Mouse (Mus musculus): ENCODE data around the gene Gtf3c2.
"Not testable (repeated sequence)": the region's sequence is repeated elsewhere in the genome, so short reads cannot be mapped to it uniquely, and the experiment has no call there.

Gene Gtf3c2

DNA sequence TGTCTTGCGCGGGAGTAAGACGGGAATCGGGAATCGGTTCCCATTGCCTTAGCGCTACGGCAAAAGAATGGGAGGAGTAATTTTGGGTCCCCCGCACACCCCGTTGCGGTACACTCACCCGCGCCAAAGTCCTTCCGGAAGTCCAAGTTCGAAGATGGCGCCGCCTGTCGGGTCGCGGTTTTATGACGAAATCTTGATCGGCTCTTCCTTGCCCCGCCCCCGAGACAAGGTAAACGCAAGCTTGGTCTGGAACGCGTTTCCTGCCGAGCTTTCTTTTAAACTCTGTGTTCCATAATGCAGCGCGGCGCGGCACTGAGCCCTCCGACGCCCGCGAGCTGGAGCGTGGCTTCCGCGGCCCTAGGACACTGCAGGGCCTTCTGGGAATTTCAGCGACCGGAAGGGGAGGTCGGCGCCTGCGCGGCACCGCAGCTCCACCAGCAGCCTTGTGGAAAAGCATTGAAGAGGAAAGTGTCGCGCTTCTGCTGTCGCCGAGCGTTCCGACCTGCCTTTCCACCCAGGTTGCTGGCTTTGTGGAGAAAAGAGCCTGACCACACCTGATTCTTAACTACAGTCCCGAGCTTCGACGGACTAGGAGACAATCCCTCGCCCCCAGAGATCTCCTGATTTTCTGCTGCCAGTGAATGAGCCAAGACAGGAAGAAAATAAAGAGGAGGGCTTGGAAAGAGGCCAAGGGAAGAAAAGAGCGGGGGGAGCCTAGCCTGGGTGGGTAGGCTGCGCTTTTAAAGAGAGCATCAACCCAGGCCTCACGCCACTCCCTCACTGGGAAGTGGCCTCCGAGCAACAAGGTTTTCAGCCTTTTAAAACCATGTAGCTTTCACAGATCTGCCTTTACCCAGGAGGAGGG, at the start of gene Gtf3c2, which contains the start of gene Gm29609:
Gtf3c2 (minus strand) TSS at position 379 of the 865 bp plus-strand sequence.
Gm29609 (minus strand) TSS at position 146 of the 865 bp plus-strand sequence.
- DNase-seq: peak; percentile 96

DNA sequence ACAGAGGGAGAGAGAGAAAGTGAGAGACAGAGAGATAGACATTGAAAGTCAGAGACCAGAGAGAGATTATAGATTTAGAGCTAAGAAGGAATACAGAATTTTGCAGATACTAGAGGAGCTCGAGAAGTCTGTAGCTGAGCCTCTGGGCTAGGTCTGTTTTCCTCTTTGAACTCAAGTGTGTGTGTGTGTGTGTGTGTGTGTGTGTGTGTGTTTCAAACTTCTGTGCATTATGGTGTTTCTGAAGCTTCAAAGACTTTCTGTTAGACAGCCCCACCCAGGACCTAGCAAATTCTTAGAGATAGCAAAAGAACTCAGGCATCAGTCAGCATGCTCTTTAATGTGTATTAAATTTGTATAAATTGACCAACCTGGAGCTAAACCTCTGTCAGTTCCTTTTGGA, 46.7 kb upstream of the Gtf3c2 start:
- no peak for DNase-seq

GRCm38 (mm10) chr5:31222696-31223095, 42.8 kb upstream of the Gtf3c2 start:
- no peak for DNase-seq

DNA sequence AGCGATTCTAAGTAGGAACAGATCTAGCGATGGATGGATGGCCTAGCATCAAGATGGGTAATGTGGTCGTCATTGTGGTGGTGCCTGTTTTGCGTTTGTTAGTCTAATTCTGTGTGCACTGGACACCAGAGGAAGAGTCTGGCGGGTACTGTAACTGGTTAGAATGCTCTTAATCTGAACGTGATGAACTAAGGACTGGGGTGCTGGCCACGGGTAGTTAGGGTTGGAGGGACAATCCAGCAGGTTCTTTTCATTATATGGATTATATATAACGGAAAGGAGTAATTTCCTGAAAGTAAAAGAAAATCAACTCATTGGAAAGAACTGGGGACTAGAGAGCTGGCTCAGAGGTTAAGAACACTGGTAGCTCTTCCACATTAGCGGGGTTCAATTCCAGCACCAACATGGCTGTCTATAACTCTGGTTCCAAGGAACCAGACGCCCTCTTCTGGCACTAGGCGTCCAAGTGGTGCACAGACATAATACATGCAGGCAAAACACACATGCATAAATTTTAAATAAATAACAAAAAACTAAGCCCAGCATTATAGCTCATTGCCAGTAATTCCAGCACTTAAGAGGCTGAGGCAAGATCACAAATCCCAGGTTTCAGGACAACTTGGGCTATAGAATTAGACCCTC, 41.5 kb upstream of the Gtf3c2 start:
- peak; percentile 52 for DNase-seq

- DNase-seq: peak; percentile 98
Measured at GRCm38 (mm10) chr5:31220448-31221303, 40.7 kb upstream of the Gtf3c2 start, which contains the start of gene Ppm1g. Ppm1g (minus strand) TSS chr5:31220687.

DNA sequence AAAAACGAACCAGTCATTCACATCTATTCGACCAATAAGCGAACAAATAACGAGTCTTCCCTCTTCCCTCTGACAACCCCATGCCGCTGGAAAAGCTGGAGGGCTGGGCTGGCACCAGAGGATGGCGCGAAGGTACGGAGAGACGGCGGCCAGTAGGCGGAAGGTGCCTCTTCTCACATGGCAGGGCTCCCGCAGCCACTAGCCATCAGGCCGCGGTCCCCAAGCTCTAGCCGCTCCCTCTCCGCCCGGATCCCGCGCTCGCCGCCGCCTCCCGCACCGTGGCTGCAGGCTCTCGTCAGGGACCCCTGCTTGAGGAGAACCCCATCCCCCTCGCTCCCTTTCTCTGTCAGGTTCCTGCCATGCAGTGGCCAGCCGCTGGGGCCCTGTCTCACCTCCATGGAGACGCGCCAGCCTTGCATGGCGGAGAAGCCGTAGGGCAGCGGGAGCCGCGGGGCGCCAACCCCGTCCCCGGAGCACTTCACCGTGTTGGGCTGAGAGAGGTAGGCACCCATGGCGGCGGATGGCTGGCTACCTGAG, 40.0 kb upstream of the Gtf3c2 start:
- DNase-seq: no peak

DNA sequence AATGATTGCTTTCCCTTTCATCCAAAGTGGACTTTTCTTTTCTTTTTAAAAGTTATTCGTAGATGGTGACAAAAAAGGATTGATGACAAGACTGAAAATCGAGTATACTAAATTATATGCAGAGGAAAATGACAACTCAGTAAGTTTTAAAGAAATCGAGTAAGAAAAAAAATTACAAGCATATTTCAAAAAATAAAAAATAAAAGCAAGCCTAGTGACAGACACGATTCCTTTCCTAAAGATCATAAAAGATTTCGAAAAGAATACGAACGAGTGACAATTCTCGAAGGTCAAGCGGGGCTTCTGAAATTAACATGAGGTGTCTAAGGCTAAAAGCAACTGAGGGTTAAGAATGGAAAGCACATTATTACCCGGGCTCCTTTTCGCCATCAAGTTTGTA, 39.5 kb upstream of the Gtf3c2 start:
- DNase-seq: no peak

DNA sequence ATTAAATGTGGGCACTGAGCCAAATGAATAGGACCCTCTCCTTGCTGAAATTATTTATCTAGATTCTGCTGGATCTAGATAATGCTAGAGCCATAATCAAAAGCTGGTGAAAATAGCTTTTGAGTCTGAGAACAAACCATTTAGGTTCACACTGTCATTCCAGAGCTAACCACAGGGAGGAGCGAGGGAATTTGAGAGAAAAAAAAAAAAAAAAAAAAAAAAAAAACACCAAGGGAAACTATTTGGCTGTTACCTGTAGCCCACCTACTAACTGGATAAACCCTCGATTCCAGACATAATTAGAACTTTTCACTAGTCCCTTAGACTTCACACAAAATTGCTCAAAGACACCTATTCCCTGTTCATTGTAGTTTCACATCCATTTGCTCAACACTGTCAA, 39.1 kb upstream of the Gtf3c2 start:
- DNase-seq: no peak

DNA sequence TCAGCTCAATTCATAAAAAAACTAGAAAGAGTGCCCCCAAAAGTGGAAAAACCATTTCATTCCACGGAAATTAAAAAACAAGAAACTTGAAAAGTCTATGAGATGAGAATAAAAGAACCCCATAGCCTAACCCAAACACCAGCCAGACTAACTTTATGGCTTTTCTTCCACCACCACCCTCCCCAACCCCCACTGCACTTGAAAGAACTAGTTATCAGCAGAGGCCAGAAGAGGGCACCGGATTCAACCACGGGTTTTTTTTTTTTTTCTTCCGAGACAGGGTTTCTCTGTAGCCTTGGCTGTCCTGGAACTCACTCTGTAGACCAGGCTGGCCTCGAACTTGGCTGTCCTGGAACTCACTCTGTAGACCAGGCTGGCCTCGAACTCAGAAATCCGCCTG, 38.4 kb upstream of the Gtf3c2 start:
- DNase-seq: peak; percentile 44

- not testable (repeated sequence) for DNase-seq
Measured at GRCm38 (mm10) chr5:31216554-31216953, 36.6 kb upstream of the Gtf3c2 start.

DNA sequence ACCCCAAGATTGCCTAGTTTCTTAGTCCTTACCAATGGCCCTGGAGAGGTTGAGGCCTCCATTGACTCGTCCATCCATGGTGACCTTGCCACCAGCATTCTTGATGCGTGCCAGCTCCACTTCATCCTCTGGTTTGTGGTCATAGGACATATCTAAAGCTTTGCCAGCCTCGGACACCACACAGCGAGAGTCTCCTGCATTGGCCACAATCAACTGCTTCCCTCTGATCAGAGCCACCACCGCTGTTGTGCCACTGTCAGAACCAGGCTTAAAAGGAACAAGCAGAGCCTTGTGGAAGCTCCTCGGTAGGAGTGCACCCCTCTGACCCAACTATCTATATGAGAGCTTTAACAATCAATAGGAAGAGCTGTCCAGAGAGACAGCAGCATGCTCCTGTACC, 24.5 kb upstream of the Gtf3c2 start:
- no peak for DNase-seq

DNA sequence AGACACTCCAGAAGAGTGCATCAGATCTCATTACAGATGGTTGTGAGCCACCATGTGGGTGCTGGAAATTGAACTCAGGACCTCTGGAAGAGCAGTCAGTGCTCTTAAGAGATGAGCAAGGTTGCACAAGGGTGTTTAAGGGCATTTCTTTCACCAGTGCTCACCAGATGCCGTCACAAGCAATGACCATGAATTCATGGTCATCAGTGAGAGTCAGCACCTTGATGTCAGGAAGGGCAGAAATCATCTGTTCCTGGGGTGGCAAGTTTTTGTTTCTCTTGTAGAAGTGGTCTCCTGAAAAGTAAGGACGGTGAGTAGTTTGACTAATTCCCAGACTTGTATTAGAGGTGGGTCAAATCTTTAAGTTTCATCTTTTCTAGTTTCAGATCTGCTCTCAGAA, 23.9 kb upstream of the Gtf3c2 start:
- no peak for DNase-seq

DNA sequence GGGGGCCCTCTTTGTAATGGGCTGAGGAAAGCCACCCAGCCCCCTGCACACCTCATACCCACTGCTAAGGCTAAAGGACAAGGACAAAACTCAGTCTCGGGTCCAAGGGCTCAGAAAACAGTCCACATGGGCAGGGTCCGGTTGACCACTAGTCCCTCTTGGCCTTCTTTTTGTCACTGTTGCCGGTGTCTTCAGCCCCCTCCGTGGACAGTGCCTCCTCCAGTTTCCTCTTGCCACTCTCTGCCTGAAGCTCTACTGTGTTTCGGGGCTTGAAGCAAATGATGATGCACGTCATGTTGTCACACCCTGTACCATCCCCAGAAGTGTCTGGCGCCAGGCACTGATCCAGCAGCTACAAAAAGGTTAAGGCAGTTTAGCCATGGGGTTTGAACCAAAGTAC, 23.0 kb upstream of the Gtf3c2 start:
- no peak for DNase-seq

- peak; percentile 94 for DNase-seq
Measured at GRCm38 (mm10) chr5:31201742-31202590, 22.0 kb upstream of the Gtf3c2 start, which contains the start of gene Zfp513. Zfp513 (minus strand) TSS chr5:31202303.

GRCm38 (mm10) chr5:31201042-31201741, 21.2 kb upstream of the Gtf3c2 start:
- no peak for DNase-seq

DNA sequence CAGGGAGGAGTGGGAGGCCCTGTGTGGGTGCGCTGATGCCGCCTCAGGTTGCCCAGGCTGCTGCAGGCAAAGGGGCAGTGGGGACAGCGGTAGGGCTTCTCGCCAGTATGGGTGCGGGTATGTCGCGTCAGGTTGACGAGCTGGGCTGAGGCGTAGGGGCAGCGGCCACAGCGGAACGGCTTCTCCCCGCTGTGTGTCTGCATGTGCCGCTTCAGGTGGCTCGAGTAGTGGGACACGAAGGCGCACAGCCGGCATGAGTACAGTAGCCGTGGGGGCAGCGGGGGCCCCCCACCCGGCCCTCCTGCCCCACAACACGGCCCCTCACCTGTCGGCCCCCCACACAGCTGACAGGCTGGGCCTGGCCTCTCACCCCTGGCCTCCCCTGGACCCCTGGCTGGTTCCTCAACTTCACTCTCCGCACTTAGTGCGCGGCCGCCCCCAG, 20.4 kb upstream of the Gtf3c2 start:
- DNase-seq: peak; percentile 32

DNA sequence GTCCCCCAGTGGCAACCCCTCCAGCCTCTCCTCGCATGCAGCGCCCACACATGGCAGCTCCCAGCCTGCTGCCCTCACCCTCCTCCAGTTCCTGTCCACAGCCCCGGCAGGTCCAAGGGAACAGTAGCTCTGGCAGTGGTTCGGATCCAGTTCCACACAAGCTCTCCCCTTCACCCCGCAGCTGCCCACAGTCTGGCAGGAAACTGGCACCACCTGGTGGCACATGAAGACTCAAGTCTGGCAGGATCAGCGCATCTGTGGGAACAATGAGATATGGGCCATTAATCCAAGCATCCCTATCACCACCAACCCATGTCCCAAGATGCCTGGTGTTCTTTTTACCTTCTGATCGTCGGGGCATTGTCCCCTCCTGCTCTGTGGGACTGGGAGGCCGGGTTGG, 19.9 kb upstream of the Gtf3c2 start:
- DNase-seq: no peak

GRCm38 (mm10) chr5:31199321-31199892, 19.5 kb upstream of the Gtf3c2 start:
- no peak for DNase-seq

GRCm38 (mm10) chr5:31198616-31199320, 18.8 kb upstream of the Gtf3c2 start:
- no peak for DNase-seq

GRCm38 (mm10) chr5:31198170-31198569, 18.2 kb upstream of the Gtf3c2 start:
- DNase-seq: no peak

Data from thymus, postnatal 14 days (tissue).